Mouse (Mus musculus): Measurements from ENCODE around the gene D130040H23Rik. TPM values are rescaled to one million over a fixed set of nuclear protein-coding genes. Genes with fewer than 3 reads are reported as not detected.

The D130040H23Rik gene
- polyA plus RNA-seq (2012; ENCODE audit: low replicate concordance) = not detected in 2 replicates

GRCm38 (mm10) chr8:69270386-69271202 lies at the start of gene D130040H23Rik:
TSS of gene D130040H23Rik (plus strand) at chr8:69271080.

Other genes starting within 250 kb of the D130040H23Rik start
- 2.5 TPM in 1 of 2 replicates, not detected in the other for gene Zfp930, start 62.0 kb upstream of the D130040H23Rik start, polyA plus RNA-seq (2012; ENCODE audit: low replicate concordance)
- gene Gm9495, start 182.5 kb downstream of the D130040H23Rik start, polyA plus RNA-seq (2012; ENCODE audit: low replicate concordance) = not detected in 2 replicates

Measured in leukemia stem cell, adult 10-12 weeks (primary cell).